Mouse (Mus musculus) left cerebral cortex, postnatal 25 days (tissue): ENCODE results near the gene Yipf3. TPM values are rescaled to one million over a fixed set of nuclear protein-coding genes. Genes with fewer than 3 reads are reported as not detected.

Source experiments
- microRNA-seq, 2 experiments: library from miRNA; unstranded; fragments of <30 nt; microRNA quantifications; one replicate each; pipeline ENCODE4 v1.2.0; 2022
- total RNA-seq, 2 experiments: library from RNA; stranded (reverse); gene quantifications; 2 replicates each; pipeline ENCODE4 v1.2.3; 2021

The Yipf3 gene
- total RNA-seq, 2 experiments from 2014 or later = 95.5 to 95.9 TPM

Small RNAs within 50 kb of the gene (microRNA-seq; reads per million reads assigned to microRNA genes)
- 0 reads per million in 2 experiments for gene Mir693

Other genes with a start within 250 kb of the Yipf3 start
- 100 to 1,000 TPM in 1 of 2 experiments, 10 to 100 TPM in 1; 92.0 to 100 TPM for gene Vegfa, start 215.7 kb upstream of the Yipf3 start, total RNA-seq
- gene Mrps18a, start 137.1 kb upstream of the Yipf3 start, total RNA-seq = 10 to 100 TPM; 81.7 to 83.5 TPM
- 10 to 100 TPM; 17.8 to 20.6 TPM for gene Rsph9, start 103.9 kb upstream of the Yipf3 start, total RNA-seq
- gene Mad2l1bp, start 94.5 kb upstream of the Yipf3 start, total RNA-seq = 10 to 100 TPM; 13.0 to 13.5 TPM
- 100 to 1,000 TPM; 108 to 119 TPM for gene Gtpbp2, start 87.0 kb upstream of the Yipf3 start, total RNA-seq
- 1 to 10 TPM; 6.4 to 6.5 TPM for gene Polh, start 45.4 kb upstream of the Yipf3 start, total RNA-seq
- 10 to 100 TPM; 40.5 to 41.4 TPM for gene Xpo5, start 45.3 kb upstream of the Yipf3 start, total RNA-seq
- 10 to 100 TPM; 33.9 to 35.5 TPM for gene Polr1c, start within 50 bp of the Yipf3 start, total RNA-seq
- gene Lrrc73, start 5.5 kb downstream of the Yipf3 start, total RNA-seq = 10 to 100 TPM; 72.9 to 79.7 TPM
- gene Tjap1, start 34.9 kb downstream of the Yipf3 start, total RNA-seq = 10 to 100 TPM; 43.9 to 44.9 TPM
- 10 to 100 TPM; 57.3 to 61.6 TPM for gene Dlk2, start 49.3 kb downstream of the Yipf3 start, total RNA-seq
- gene Abcc10, start 80.3 kb downstream of the Yipf3 start, total RNA-seq = 10 to 100 TPM in 1 of 2 experiments, 1 to 10 TPM in 1; 8.6 to 11.5 TPM
- 10 to 100 TPM; 58.8 to 67.8 TPM for gene Zfp318, start 135.7 kb downstream of the Yipf3 start, total RNA-seq
- gene Crip3, start 180.8 kb downstream of the Yipf3 start, total RNA-seq = 1 to 10 TPM; 6.2 to 6.6 TPM
- under 1 TPM in 1 of 2 experiments, not detected in 1; 0.25 TPM for gene Slc22a7, start 190.4 kb downstream of the Yipf3 start, total RNA-seq
- gene Ttbk1, start 239.6 kb downstream of the Yipf3 start, total RNA-seq = 100 to 1,000 TPM; 133 to 141 TPM
- 1 to 10 TPM; 3.2 to 3.6 TPM for gene Dnph1, start 248.6 kb downstream of the Yipf3 start, total RNA-seq